9 mouse cellular contexts compared by ENCODE assay signal in the genomic region with DNA sequence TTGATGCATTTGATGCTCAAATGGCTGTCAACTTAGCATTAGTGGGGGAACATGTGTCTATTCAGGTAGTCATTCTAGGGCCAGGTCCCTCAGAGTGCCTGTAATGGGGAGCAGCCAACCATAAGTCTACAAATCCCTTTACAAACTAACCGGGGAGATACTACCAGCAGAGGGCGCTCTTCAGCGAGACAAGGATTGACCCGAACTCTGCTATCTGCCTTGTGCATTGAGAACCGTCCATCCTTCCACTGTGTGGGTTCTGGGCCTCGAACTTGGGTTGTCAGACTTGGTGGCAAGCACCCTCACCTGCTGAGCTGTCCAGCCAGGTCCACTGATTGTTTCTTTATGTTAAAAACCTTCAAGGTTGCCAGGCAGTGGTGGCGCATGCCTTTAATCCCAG. TPM values are rescaled to one million over a fixed set of nuclear protein-coding genes. Genes with fewer than 3 reads are reported as not detected.
DNase-seq lines count a peak whose midpoint lies in the region; ATAC-seq and TF ChIP-seq lines count a peak whose summit lies in the region.
"Had no signal": no experiment of that assay in that cellular context is flagged by ENCODE, and none has a peak within 500 bp of the region (broad histone marks: within the 10 kb centered on the region; RNA-seq: fewer than 3 reads in every experiment).

No protein-coding gene starts in this region.

- no peak overlapping the region for H3K4me2 ChIP-seq in forebrain, postnatal 0 days (ENCODE audit: low read depth)
- no peak overlapping the region for H3K4me2 ChIP-seq in kidney, postnatal 0 days (ENCODE audit: low read length)
- no peak overlapping the region for H3K4me2 ChIP-seq in lung, embryonic 14.5 days
- H3K4me2 ChIP-seq: heart, embryonic 13.5 days had no signal

- 20% methylated on average over 7 of the region's 7 CpGs for WGBS in forebrain, postnatal 0 days
- 19% methylated on average over 7 of the region's 7 CpGs for WGBS in kidney, postnatal 0 days
- 16% methylated on average over 7 of the region's 7 CpGs for WGBS in lung, embryonic 14.5 days

- 0 out of 2 replicates have a peak, but pooled peaks cover 4% of the 10 kb centered on the region for H3K9me3 ChIP-seq in forebrain, postnatal 0 days (ENCODE audit: low read length)
- H3K9me3 ChIP-seq in kidney, postnatal 0 days (replicated peaks; ENCODE audit: low read length), result no peaks in the 10 kb centered on the region
- H3K9me3 ChIP-seq in lung, embryonic 14.5 days (ENCODE audit: low read depth, low read length), result 0 out of 2 replicates have a peak, but pooled peaks cover 4% of the 10 kb centered on the region

- no peak overlapping the region for H3K4me3 ChIP-seq in forebrain, postnatal 0 days (ENCODE audit: low read depth, low read length)
- no peak overlapping the region for H3K4me3 ChIP-seq in kidney, postnatal 0 days (replicated peaks; ENCODE audit: low read depth, low read length)
- H3K4me3 ChIP-seq in lung, embryonic 14.5 days (ENCODE audit: low read depth, low read length), result no peak overlapping the region
- H3K4me3 ChIP-seq: heart, embryonic 13.5 days had no signal

- ATAC-seq in CD4-positive, CD25-positive, alpha-beta regulatory T cell, adult 4 months, result peak; percentile 84
- ATAC-seq in forebrain, postnatal 0 days, result no peak
- no peak for ATAC-seq in kidney, postnatal 0 days (replicated peaks; ENCODE audit: low FRiP score, low read depth)
- ATAC-seq in lung, embryonic 14.5 days (ENCODE audit: insufficient read depth), result no peak
- ATAC-seq in activated CD4-positive, CD25-positive, alpha-beta regulatory T cell, adult 4 months, result no peak

- DNase-seq in 416B (ENCODE audit: low read depth), result peak; percentile 93
- peak; percentile 91 for DNase-seq in brain, adult 2 months (ENCODE audit: low read depth, low spot score)
- peak; percentile 69 for DNase-seq in forebrain, postnatal 0 days
- peak; percentile 84 for DNase-seq in kidney, postnatal 0 days (ENCODE audit: low spot score)
- peak; percentile 91 for DNase-seq in lung, embryonic 14.5 days
- peak; percentile 39 for DNase-seq in right cerebral cortex, postnatal 25 days

- no peaks in the 10 kb centered on the region for H3K36me3 ChIP-seq in forebrain, postnatal 0 days (ENCODE audit: insufficient read depth)
- H3K36me3 ChIP-seq in kidney, postnatal 0 days (ENCODE audit: insufficient read depth, low read length), result no peaks in the 10 kb centered on the region
- no peaks in the 10 kb centered on the region for H3K36me3 ChIP-seq in lung, embryonic 14.5 days (ENCODE audit: insufficient read depth)
- H3K36me3 ChIP-seq: heart, embryonic 13.5 days had no signal

- H3K27ac ChIP-seq in forebrain, postnatal 0 days (ENCODE audit: low read depth, low read length), result no peak overlapping the region
- no peak overlapping the region for H3K27ac ChIP-seq in kidney, postnatal 0 days
- H3K27ac ChIP-seq in lung, embryonic 14.5 days (ENCODE audit: low read depth), result no peak overlapping the region
- H3K27ac ChIP-seq: heart, embryonic 13.5 days had no signal

- no peaks in the 10 kb centered on the region for H3K4me1 ChIP-seq in forebrain, postnatal 0 days (ENCODE audit: insufficient read depth)
- H3K4me1 ChIP-seq in kidney, postnatal 0 days (replicated peaks; ENCODE audit: insufficient read depth, low read length), result no peaks in the 10 kb centered on the region
- H3K4me1 ChIP-seq in lung, embryonic 14.5 days (ENCODE audit: insufficient read depth), result no peaks in the 10 kb centered on the region

- TF ChIP-seq CTCF in forebrain, postnatal 0 days (IDR thresholded peaks at IDR 0.05; ENCODE audit: low read depth), result peak; percentile 79
- peak; percentile 88 for TF ChIP-seq CTCF in kidney, postnatal 0 days (IDR thresholded peaks at IDR 0.05; ENCODE audit: low read depth)
- peak; percentile 86 for TF ChIP-seq CTCF in lung, embryonic 14.5 days (IDR thresholded peaks at IDR 0.05; ENCODE audit: low read depth)

- no peaks in the 10 kb centered on the region for H3K27me3 ChIP-seq in forebrain, postnatal 0 days (ENCODE audit: insufficient read depth, low read length)
- H3K27me3 ChIP-seq in kidney, postnatal 0 days (ENCODE audit: insufficient read depth, low read length), result no peaks in the 10 kb centered on the region
- no peaks in the 10 kb centered on the region for H3K27me3 ChIP-seq in lung, embryonic 14.5 days (ENCODE audit: insufficient read depth, low read length)
- H3K27me3 ChIP-seq: heart, embryonic 13.5 days had no signal

- H3K9ac ChIP-seq in forebrain, postnatal 0 days, result no peak overlapping the region
- no peak overlapping the region for H3K9ac ChIP-seq in kidney, postnatal 0 days (ENCODE audit: low read depth, low read length)
- no peak overlapping the region for H3K9ac ChIP-seq in lung, embryonic 14.5 days
- H3K9ac ChIP-seq: heart, embryonic 13.5 days had no signal

RNA-seq across cellular contexts. Expression of gene Fos, which starts 23.1 kb away (rescaled TPM):
- 10 to 100 TPM; 11.3 to 39.0 TPM for polyA plus RNA-seq in CD4-positive, CD25-positive, alpha-beta regulatory T cell, adult 4 months (2017; shearing (Covaris generic))
- 14.2 and 18.0 TPM in 2 replicates for total RNA-seq in forebrain, postnatal 0 days (2014; rRNA removed)
- polyA plus RNA-seq in forebrain, postnatal 0 days (2015; fragmentation: Nextera tagmentation; extraction: Ambion mirVana), result 9.3 and 9.6 TPM in 2 replicates
- 3.5 and 3.9 TPM in 2 replicates for polyA plus RNA-seq in kidney, postnatal 0 days (2015; fragmentation: Nextera tagmentation; extraction: Ambion mirVana)
- 3.7 and 3.8 TPM in 2 replicates for polyA plus RNA-seq in lung, embryonic 14.5 days (2014; fragmentation: Nextera tagmentation; extraction: Ambion mirVana)
- 1 to 10 TPM; 6.7 to 9.6 TPM for polyA plus RNA-seq in activated CD4-positive, CD25-positive, alpha-beta regulatory T cell, adult 4 months (2017; shearing (Covaris generic))

Comparison
In these comparisons a context has a peak if more than half of its experiments do, and no peak if none do; other contexts are left out.
1. DNase-seq: peak in every context shown above with its lines; median percentile 93 in 416B; 91 in brain, adult 2 months; 91 in lung, embryonic 14.5 days; 84 in kidney, postnatal 0 days; 69 in forebrain, postnatal 0 days; 39 in right cerebral cortex, postnatal 25 days.